ENCODE assay signal across 8 mouse cellular contexts in the genomic region with DNA sequence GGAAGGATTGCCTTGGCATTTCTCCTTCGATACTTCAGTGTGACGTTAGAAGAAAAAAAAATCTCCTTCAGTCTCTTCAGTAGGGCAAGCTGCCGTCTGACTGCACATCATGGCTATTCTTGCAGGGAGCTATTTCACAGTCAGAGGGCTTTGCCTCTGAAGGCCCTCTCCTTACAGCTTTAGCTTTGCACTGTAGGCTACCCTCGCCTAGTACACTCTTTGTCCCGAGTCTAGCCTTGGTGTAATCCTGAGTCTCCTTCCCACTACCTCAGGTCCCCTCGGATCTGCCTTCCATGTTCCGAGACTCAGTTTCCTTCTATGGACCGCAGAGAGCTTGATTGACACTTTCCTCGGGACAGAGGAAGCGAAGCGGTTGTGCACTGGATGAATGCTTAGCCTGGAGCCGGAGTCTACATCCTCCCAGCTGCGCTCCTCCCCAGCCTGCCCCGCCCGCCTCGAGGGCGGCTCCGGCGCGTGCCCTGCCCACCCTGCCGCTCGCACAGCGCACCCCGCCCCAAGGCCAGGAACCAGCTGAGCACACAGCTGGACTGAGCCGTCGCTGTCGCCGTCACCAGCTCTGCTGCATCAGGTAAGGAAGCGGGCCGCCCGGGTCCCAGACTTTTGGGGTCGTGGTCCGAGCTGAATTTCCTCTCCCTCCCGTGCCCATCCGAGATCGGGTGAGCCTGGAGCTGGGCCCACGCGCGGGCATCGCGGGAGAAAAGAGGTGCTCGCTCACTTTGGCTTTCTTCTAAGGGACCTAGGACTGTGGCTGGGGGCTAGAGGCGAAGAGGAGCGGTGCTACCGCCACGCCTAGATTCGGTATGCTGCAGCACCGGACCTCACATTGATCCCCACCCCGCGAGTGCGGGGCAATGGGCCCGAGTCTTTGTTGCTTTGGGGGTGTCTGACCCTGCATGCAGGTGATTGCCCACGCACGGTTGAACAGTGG. TPM values are rescaled to one million over a fixed set of nuclear protein-coding genes. Genes with fewer than 3 reads are reported as not detected.
DNase-seq lines count a peak whose midpoint lies in the region; ATAC-seq and TF ChIP-seq lines count a peak whose summit lies in the region.

Gene Gsn (plus strand): TSS at position 496 of the 949 bp plus-strand sequence.

- peak within 1 kb of the TSS; percentile 69 for H3K9ac ChIP-seq in hindbrain, embryonic 16.5 days (ENCODE audit: low read depth, low read length)

- POLR2A ChIA-PET in Patski (lab: Charles Lee), result interaction anchor here (0.6 to 1.3 kb wide), 4 partner anchors 9 to 87 kb away, joined by 3 to 7 read pairs (median 4); no protein-coding TSS in a partner anchor

- WGBS in hindbrain, embryonic 16.5 days, result 3% methylated on average over 51 of the region's 54 CpGs

- no peak for DNase-seq in Patski (ENCODE audit: low read depth, low spot score)
- peak; percentile 19 to 60 for DNase-seq in cerebellum, postnatal 25 days
- DNase-seq in gastrocnemius, adult 8-10 months (ENCODE audit: low spot score in 2 of 2), result peak in 1 of 2 experiments; percentile 67
- DNase-seq in left cerebral cortex, postnatal 10 days (ENCODE audit: extremely low spot score in 1 of 2, low spot score in 2 of 2), result peak in 1 of 2 experiments; percentile 89
- peak; percentile 61 for DNase-seq in right cerebral cortex, postnatal 14 days
- peak; percentile 77 for DNase-seq in urinary bladder, postnatal 25 days (ENCODE audit: low spot score)

- peak within 1 kb of the TSS; percentile 61 for H3K4me3 ChIP-seq in hindbrain, embryonic 16.5 days (ENCODE audit: low read length)
- peak within 1 kb of the TSS; percentile 96 for H3K4me3 ChIP-seq in megakaryocyte, embryonic 14.5 days (replicated peaks)

- peak; percentile 88 for ATAC-seq in Patski
- ATAC-seq in hindbrain, embryonic 16.5 days, result peak; percentile 93

- in situ Hi-C loops in Patski (cut with MboI; ENCODE audit: low pct_unique_long_range_greater_than_20kb), result loop anchor here (25.0 kb wide), 1 partner anchor 1494 kb away; no protein-coding TSS in a partner anchor

- H3K4me2 ChIP-seq in hindbrain, embryonic 16.5 days (ENCODE audit: low read length), result peak within 1 kb of the TSS; percentile 90

- H3K27ac ChIP-seq in hindbrain, embryonic 16.5 days (ENCODE audit: low read depth, low read length), result no peak within 1 kb of the TSS

- H3K36me3 ChIP-seq in hindbrain, embryonic 16.5 days (ENCODE audit: control insufficient read depth, insufficient read depth, low read length), result no peaks in the 10 kb centered on the region
- peaks cover 9% of the 10 kb centered on the region for H3K36me3 ChIP-seq in megakaryocyte, embryonic 14.5 days (replicated peaks; ENCODE audit: low read length)

- CTCF ChIA-PET in Patski (lab: Charles Lee), result interaction anchor here (1.0 to 3.7 kb wide), 4 partner anchors 9 to 41 kb away, joined by 4 to 14 read pairs (median 8); no protein-coding TSS in a partner anchor

- no peaks in the 10 kb centered on the region for H3K27me3 ChIP-seq in Patski
- H3K27me3 ChIP-seq in hindbrain, embryonic 16.5 days (replicated peaks; ENCODE audit: control insufficient read depth, insufficient read depth, low read length), result peaks cover 3% of the 10 kb centered on the region; the same call in 1 of the 2 replicates
- H3K27me3 ChIP-seq in megakaryocyte, embryonic 14.5 days (replicated peaks), result no peaks in the 10 kb centered on the region

- H3K4me1 ChIP-seq in hindbrain, embryonic 16.5 days (ENCODE audit: control insufficient read depth, insufficient read depth, low read depth, low read length), result peaks cover 7% of the 10 kb centered on the region
- peaks cover 86% of the 10 kb centered on the region for H3K4me1 ChIP-seq in megakaryocyte, embryonic 14.5 days

- intact Hi-C loops in left cerebral cortex, postnatal 10 days (cut with DNase I), result no loop called here

- TF ChIP-seq CTCF in Patski (IDR thresholded peaks at IDR 0.05), result no peak

- no peaks in the 10 kb centered on the region for H3K9me3 ChIP-seq in hindbrain, embryonic 16.5 days (ENCODE audit: control insufficient read depth, low read length)
- H3K9me3 ChIP-seq in megakaryocyte, embryonic 14.5 days, result no peaks in the 10 kb centered on the region

RNA-seq across cellular contexts. Expression of gene Gsn, which starts in this region (rescaled TPM):
- polyA plus RNA-seq in Patski (2021), result 207 TPM
- total RNA-seq in gastrocnemius, adult 8-10 months (2022), result 100 to 1,000 TPM; 276 to 604 (median 428) TPM
- 31.6 and 36.7 TPM in 2 replicates for polyA plus RNA-seq in hindbrain, embryonic 16.5 days (2015; fragmentation: Nextera tagmentation; extraction: Ambion mirVana)
- total RNA-seq in left cerebral cortex, postnatal 10 days (2021), result 10 to 100 TPM; 28.3 to 36.7 TPM
- 240 and 422 TPM in 2 replicates for polyA plus RNA-seq in megakaryocyte, embryonic 14.5 days (2012; ENCODE audit: insufficient read depth, low replicate concordance)

Comparison
In these comparisons a context has a peak if more than half of its experiments do, and no peak if none do; other contexts are left out.
1. RNA of gene Gsn (total RNA-seq): 276 to 604 TPM in gastrocnemius, adult 8-10 months; 28.3 to 36.7 TPM in left cerebral cortex, postnatal 10 days; every median in the first group is over 4 times any median in the second.